Mouse (Mus musculus) G1E (cell line): ENCODE measurements around the gene Olfr132.
"Not testable (repeated sequence)": the region's sequence is repeated elsewhere in the genome, so short reads cannot be mapped to it uniquely, and the experiment has no call there.

Experiments
- CTCF ChIP-seq: IDR thresholded peaks from 2 replicates; pipeline ENCODE4 v1.5.1; 2012; ENCODE audit warnings: low read depth, low read length, inconsistent platforms, mixed read lengths
- GATA1 ChIP-seq: IDR thresholded peaks from 2 replicates; pipeline ENCODE4 v1.6.1; 2012; ENCODE audit warnings: borderline replicate concordance, low read length, inconsistent platforms, mixed read lengths
- POLR2AphosphoS5 ChIP-seq: IDR thresholded peaks from 2 replicates; pipeline ENCODE4 v1.6.1; 2012; ENCODE audit warnings: low read depth, low read length, inconsistent platforms; ENCODE audit not compliant: insufficient replicate concordance
- TAL1 ChIP-seq: conservative IDR thresholded peaks from 2 replicates; pipeline ENCODE4 v1.6.1; 2012; ENCODE audit warnings: low read depth, low read length, inconsistent platforms, mixed read lengths

GRCm38 (mm10) chr17:38125371-38125770, 9.0 kb downstream of the Olfr132 start:
- not testable (repeated sequence) for TF ChIP-seq CTCF, TAL1, GATA1, POLR2AphosphoS5
